Mouse (Mus musculus) brain, adult 2 months (tissue): Measurements from ENCODE around the gene Pigyl.

Source experiments
- DNase-seq: peaks from one replicate; pipeline ENCODE4 v3.0.0; 2011; ENCODE audit warnings: low read depth, low spot score

Gene Pigyl

GRCm38 (mm10) chr9:22196412-22196811 lies 39.8 kb downstream of the Pigyl start:
- no peak for DNase-seq
